Mouse (Mus musculus) cortical plate, adult 2 months (tissue): ENCODE results near the gene Tkt. TPM values are rescaled to one million over a fixed set of nuclear protein-coding genes. Genes with fewer than 3 reads are reported as not detected.

Experiments used
- H3K27ac ChIP-seq: fragments of 200-500 bp; 2 replicates; pipeline ENCODE4 v1.5.1; 2012; ENCODE audit warnings: low read length, control low read depth, inconsistent platforms; ENCODE audit not compliant: insufficient read depth
- H3K4me1 ChIP-seq: fragments of 200-500 bp; 2 replicates; pipeline ENCODE4 v1.6.1; 2011; ENCODE audit warnings: low read length; ENCODE audit not compliant: control insufficient read depth, insufficient read depth
- H3K4me3 ChIP-seq: fragments of 200-500 bp; 2 replicates; pipeline ENCODE4 v1.5.1; 2011; ENCODE audit warnings: mild to moderate bottlenecking, low read length, control low read depth; ENCODE audit not compliant: insufficient read depth
- CTCF ChIP-seq: fragments of 200-500 bp; IDR thresholded peaks from 2 replicates; pipeline ENCODE4 v1.5.1; 2011; ENCODE audit warnings: mild to moderate bottlenecking, control low read depth, low read length; ENCODE audit not compliant: insufficient read depth; ENCODE audit errors: extremely low read depth
- POLR2A ChIP-seq: fragments of 200-500 bp; IDR thresholded peaks from 2 replicates; pipeline ENCODE4 v1.6.1; 2011; ENCODE audit warnings: mild to moderate bottlenecking, low read length, control low read depth; ENCODE audit not compliant: insufficient read depth; ENCODE audit errors: extremely low read depth
- polyA plus RNA-seq: library from polyadenylated mRNA; depleted of rRNA; stranded (reverse); fragments of >200 nt; gene quantifications from 2 replicates; pipeline ENCODE4 v1.2.3, GENCODE M21; 2012

Tkt gene
- polyA plus RNA-seq, 1 experiment: 154 TPM

- H3K27ac ChIP-seq: peak overlapping the region; percentile 30; the same call in 1 of the 2 replicates
- TF ChIP-seq POLR2A (no peak), CTCF (no peak)
Observed at GRCm38 (mm10) chr14:30594092-30594695, 46.0 kb downstream of the Tkt start.

DNA sequence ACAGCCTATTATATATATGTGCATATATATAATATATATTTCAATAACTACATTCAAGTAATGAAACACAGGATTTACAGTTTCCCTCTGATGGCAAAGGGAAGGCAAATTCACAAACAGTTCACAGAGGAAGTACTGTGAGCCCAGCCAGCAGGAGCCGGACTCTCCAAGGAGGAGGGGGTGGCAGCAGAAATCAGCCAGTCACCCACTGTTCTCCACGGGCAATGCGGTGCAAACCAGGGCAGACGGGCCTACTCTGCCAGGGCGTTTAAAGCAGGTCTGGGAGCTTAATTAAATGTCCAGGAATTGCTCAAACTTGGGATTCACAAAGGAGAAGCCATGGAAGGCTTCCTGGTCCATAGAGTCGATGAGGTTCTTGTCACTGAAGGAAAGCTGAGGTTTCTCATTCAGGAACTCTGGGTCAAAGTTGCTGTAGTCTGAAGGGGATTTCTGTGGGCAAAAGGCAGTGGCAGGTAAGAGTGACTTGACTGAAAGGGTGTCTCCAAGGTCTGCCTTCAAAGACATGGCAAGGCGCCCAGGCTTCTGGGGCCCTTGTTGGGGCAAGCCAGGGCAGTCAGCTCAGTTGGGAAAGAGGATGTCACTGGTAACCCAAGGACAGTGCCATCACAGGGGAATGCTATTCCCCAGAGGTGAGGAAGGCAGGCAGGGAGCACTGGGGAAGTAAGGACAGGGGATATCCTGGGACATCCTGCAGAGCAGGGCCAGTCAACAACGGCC is 47.6 kb downstream of the Tkt start:
- no peak for TF ChIP-seq POLR2A
- TF ChIP-seq CTCF: no peak

More at GRCm38 (mm10) chr14:30594092-30594695, 46.0 kb downstream of the Tkt start:
- Histone ChIP-seq H3K4me3 (no peak overlapping the region), H3K4me1 (no peaks in the 10 kb centered on the region)

DNA sequence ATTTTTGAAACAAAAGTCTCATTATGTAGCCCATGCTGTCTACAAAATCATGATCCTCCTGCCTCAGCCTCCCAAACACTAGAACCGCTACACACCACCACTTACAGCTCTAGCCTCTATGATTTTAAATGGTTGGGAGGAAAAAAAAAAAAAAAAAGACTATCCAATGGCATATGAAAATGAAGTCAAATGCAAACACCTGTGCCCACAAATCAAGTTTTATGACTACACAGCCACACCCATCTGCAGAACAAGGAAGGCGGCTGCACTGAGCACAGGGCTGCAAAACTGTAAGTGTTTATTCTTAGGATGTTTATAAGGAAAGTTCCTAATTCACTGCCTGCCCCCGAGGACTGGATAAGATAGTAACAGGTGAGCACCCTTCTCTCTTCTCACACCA is 48.2 kb downstream of the Tkt start:
- H3K27ac ChIP-seq: no peak overlapping the region
- no peaks in the 10 kb centered on the region for H3K4me1 ChIP-seq
- TF ChIP-seq CTCF (no peak), POLR2A (no peak)
- H3K4me3 ChIP-seq: no peak overlapping the region

More for the DNA sequence above, 47.6 kb downstream of the Tkt start:
- no peak overlapping the region for H3K4me3 ChIP-seq
- H3K27ac ChIP-seq: no peak overlapping the region
- H3K4me1 ChIP-seq: no peaks in the 10 kb centered on the region

DNA sequence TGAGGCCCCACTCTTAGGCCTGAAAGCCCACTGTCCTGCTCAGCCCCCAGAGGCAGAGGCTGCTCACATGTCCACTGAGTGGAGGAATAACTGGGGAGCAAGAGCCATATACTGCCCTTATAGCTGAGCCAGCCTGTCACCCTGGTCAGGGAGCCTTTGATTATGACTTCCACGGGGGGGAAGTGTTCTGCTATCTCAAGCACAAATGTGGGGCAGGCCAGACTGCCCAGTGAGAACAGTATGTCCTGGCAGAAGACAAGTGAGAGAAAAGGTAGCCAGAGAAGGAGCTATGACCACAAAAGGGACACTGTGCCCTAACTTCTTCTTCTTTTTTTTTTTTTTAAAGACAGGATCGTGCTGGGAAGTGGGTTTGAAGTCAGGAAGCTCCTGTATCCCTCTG is 49.0 kb downstream of the Tkt start:
- Histone ChIP-seq H3K4me3 (no peak overlapping the region), H3K27ac (no peak overlapping the region), H3K4me1 (no peaks in the 10 kb centered on the region)
- TF ChIP-seq CTCF (no peak), POLR2A (no peak)

GRCm38 (mm10) chr14:30606817-30607216 is 58.7 kb downstream of the Tkt start:
- no peaks in the 10 kb centered on the region for H3K4me1 ChIP-seq
- H3K4me3 ChIP-seq: no peak overlapping the region
- no peak overlapping the region for H3K27ac ChIP-seq
- no peak for TF ChIP-seq POLR2A
- TF ChIP-seq CTCF: no peak

DNA sequence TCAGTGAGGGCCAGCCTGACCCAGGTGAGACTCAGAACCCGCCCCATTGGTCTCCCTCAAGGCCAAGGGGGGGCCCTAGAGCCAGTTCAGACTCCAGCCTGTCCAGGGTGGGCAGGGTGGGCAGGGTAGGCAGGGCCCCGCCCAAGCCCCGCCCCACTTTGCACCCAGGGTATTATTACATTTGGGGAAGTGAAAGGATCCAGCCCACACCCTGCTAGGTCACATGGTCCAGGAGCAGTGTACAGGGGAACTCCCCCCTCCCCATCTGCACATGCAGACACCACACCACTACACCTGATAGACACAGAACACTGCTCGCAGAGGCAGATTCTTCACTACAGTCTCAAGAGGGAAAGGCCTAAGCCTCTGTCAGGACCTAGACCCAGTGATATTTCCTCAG is 59.5 kb downstream of the Tkt start:
- no peaks in the 10 kb centered on the region for H3K4me1 ChIP-seq
- TF ChIP-seq POLR2A (no peak), CTCF (no peak)
- H3K27ac ChIP-seq: no peak overlapping the region
- H3K4me3 ChIP-seq: no peak overlapping the region

DNA sequence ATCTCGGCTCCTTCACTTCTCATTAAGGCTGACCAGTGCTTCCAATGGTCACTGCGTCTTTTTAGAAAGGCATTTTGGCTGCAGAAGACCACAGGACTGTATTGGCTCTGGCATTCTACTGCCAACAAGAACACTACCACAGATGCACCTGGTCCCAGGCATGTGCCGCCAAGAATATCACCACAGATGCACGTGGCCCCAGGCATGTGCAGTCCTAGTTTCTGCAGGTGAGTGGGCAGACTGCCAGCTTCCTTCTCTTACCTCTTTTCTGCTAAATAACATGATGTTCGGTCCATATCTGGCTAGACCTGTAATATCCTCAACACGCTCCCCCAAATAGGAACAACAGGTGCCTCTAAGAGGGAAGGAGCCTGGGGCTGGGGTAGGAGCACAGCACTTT is 60.0 kb downstream of the Tkt start:
- H3K27ac ChIP-seq: no peak overlapping the region
- TF ChIP-seq CTCF (no peak), POLR2A (no peak)
- H3K4me3 ChIP-seq: no peak overlapping the region
- H3K4me1 ChIP-seq: no peaks in the 10 kb centered on the region

- Histone ChIP-seq H3K27ac (no peak overlapping the region), H3K4me3 (no peak overlapping the region), H3K4me1 (no peaks in the 10 kb centered on the region)
- TF ChIP-seq POLR2A (no peak), CTCF (no peak)
Observed at GRCm38 (mm10) chr14:30609499-30609898, 61.3 kb downstream of the Tkt start.

GRCm38 (mm10) chr14:30610304-30610703 is 62.1 kb downstream of the Tkt start:
- Histone ChIP-seq H3K4me3 (no peak overlapping the region), H3K4me1 (no peaks in the 10 kb centered on the region), H3K27ac (no peak overlapping the region)
- TF ChIP-seq CTCF: no peak
- no peak for TF ChIP-seq POLR2A

DNA sequence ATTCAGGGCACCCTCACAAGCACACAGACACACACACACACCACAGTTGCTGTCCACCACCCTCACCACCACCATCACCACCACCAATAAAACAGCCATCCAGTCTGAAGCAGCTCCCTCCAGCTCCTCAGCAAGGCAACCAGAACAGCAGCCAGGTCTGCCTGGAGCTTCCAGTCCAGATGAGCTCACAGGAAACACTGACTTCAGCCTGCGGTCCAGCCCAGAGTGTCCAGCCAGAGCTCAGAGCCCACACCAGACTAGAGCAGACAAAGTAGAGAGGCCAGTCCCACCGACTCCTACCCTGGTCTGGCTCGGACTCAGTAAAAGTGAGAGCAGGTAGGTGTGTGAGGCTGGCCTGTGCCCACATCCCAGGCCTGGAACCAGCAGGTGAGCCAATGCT is 62.8 kb downstream of the Tkt start:
- H3K4me1 ChIP-seq: no peaks in the 10 kb centered on the region
- H3K27ac ChIP-seq: no peak overlapping the region
- no peak for TF ChIP-seq POLR2A
- TF ChIP-seq CTCF: no peak
- H3K4me3 ChIP-seq: no peak overlapping the region
